Mouse (Mus musculus) granulocyte monocyte progenitor cell, adult 5-6 weeks (primary cell): Measurements from ENCODE around the gene Bcl9l. TPM values are rescaled to one million over a fixed set of nuclear protein-coding genes. Genes with fewer than 3 reads are reported as not detected.
"Not testable (repeated sequence)": the region's sequence is repeated elsewhere in the genome, so short reads cannot be mapped to it uniquely, and the experiment has no call there.

Experiments
- ATAC-seq: replicated peaks from 2 replicates; pipeline ENCODE4 v1.8.0; 2016; ENCODE audit warnings: mild to moderate bottlenecking, moderate TSS enrichment, inconsistent platforms; ENCODE audit not compliant: poor library complexity, severe bottlenecking
- total RNA-seq, 2 experiments: library from RNA; stranded (forward) in 1 of 2; stranded (reverse) in 1 of 2; fragments of 200-712, 200-1000 nt in 1 of 2; fragments of >200 nt in 1 of 2; fragmentation: Nextera tagmentation in 1 of 2; gene quantifications; 2 replicates each; pipeline ENCODE4 v1.2.3; 2014 to 2017

Bcl9l gene
- 8.7 and 13.0 TPM in 2 replicates for total RNA-seq (2014; fragmentation: Nextera tagmentation)
- total RNA-seq (2017), result 1.6 and 2.6 TPM in 2 replicates

DNA sequence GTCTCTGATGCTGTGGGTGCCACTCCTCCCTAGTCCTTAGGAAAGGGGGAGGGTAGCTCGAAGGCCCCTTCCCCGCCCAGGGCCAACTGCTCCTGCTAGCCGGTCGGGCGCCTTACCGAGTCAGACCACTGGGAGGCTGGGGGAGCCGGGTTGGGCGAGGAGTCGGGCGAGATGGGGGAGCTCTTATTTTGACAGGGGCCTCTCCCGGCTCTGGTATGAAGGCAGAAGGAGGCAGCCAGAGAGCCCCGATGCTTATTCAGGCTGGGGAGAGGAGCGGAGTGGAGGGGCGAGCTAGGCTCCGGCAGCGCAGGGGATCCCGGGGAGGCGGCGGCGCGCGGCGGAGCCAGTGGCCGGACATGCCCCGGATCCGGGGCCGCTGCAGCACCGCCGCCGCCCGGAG is at the start of gene Bcl9l:
Gene Bcl9l, plus strand, starts transcription at position 274 of the 400 bp plus-strand sequence.
- peak; percentile 63 for ATAC-seq

DNA sequence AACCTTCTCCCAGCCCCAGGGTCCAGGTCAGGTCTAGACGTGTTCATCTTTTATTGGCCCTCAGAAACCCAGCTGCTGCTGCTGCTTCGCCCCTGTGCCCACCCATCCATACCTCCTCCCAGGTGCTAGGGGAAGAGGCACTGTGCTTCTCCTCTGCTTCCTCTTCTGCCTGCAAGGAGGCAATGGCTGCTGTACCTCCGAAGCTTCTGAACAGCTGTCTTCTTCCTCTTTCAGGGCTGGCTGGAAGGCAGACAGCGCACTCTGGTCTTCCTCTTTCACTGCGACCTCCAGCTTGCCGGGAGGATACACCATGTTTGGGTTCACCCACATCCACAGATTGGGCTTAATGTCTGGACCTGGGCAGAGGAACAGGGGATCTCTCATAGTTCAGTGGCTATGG is 46.9 kb upstream of the Bcl9l start:
- ATAC-seq, result peak; percentile 99

DNA sequence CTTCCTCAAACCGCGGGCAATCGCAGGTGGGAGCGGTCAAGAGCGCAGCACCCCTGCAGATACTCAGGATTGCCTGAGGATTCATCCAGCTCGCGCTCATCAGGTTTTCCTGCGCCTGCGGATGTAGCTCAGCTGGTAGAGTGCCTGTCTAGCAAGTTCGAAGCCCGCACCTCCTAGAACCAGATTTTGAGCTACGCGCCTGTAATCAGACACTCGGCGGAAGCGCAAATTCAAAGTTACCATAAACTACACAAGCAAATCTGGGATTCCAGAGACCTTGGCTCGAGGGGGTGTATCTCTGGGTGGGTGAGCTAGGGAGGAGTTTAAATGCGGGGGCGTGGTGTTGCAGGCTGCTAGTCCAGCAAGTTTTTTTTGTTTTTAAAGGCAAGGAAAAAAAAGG is 41.7 kb upstream of the Bcl9l start, which contains the start of gene Foxr1:
Gene Foxr1, minus strand, starts transcription at position 176 of the 400 bp plus-strand sequence.
- ATAC-seq, result no peak

DNA sequence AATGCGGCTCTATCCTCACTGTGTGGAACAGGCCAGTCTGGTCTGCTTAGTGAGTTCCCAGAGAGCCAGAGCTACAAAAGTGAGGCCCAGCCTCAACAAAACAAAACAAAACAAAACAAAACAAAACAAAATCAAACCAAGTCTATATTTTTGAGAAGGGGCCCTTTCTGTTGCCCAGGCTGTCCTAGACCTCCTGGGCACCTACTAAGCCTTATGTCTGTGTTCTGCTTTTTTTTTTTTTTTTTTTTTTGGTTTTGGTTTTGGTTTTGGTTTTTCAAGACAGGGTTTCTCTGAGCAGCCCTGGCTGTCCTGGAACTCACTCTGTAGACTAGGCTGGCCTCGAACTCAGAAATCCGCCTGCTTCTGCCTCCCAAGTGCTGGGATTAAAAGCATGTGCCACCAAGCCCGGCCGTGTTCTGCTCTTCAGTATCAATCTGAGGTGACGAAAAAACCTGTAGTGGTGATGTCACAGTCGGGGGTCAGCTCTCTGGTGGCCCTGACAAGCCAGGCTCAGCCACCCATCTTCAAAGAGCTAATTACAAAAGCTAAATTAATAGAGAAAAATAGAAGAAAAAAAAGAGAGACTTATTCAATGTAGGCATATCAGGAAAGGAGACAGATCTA is 38.1 kb upstream of the Bcl9l start:
- not testable (repeated sequence) for ATAC-seq

GRCm38 (mm10) chr9:44450387-44450786 is 32.2 kb upstream of the Bcl9l start:
- no peak for ATAC-seq

GRCm38 (mm10) chr9:44454132-44454890 is 28.3 kb upstream of the Bcl9l start:
- ATAC-seq, result peak; percentile 96

GRCm38 (mm10) chr9:44454891-44455220 is 27.8 kb upstream of the Bcl9l start, which contains the start of gene Upk2:
Upk2 (minus strand) TSS chr9:44454976.
- no peak for ATAC-seq

GRCm38 (mm10) chr9:44457035-44457742 is 25.4 kb upstream of the Bcl9l start:
- ATAC-seq, result no peak

- peak; percentile 96 for ATAC-seq
These were observed 20.7 kb upstream of the Bcl9l start for GRCm38 (mm10) chr9:44461950-44462349.

- no peak for ATAC-seq
These were observed 14.4 kb upstream of the Bcl9l start for GRCm38 (mm10) chr9:44468224-44468623.

- no peak for ATAC-seq
These were observed 13.8 kb upstream of the Bcl9l start for GRCm38 (mm10) chr9:44468800-44469199.

DNA sequence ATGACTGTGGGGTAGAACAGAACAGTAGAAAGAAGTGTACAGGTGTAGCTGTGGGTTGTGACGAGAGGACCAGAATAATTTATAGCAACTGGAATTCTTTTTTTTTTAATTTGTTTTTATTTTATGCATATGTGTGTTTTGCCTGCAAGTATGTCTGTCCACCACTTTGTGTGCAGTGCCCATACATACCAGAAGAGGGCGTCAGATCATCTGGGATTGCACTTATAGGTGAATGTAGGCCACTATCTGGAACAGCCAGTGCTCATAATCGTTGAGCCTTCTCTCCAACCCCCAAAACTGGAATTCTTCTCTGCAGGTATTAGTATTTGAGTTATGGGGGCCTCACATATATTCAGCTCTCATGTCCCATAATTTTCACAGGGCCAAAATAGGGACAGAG is 9.4 kb upstream of the Bcl9l start:
- ATAC-seq, result no peak

DNA sequence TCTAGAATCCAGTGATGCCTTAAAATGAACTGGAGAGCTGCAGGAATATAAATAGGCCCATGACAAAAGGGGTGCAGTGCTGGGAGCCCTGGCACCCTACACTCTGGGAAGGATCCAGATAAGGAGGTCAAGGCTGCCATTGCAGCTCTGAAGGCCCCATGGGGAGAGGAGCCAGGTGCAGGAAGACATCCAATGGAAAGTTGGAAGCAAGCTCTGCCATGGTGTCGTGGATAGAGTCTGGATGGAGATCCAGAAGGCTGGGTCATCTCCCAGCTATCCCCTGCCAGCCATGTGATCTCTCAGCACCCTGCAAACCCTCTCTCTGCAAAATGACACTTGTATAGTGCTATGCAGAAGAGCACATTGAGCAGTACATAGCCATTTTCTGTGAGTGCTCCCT is 8.3 kb upstream of the Bcl9l start:
- ATAC-seq, result no peak

DNA sequence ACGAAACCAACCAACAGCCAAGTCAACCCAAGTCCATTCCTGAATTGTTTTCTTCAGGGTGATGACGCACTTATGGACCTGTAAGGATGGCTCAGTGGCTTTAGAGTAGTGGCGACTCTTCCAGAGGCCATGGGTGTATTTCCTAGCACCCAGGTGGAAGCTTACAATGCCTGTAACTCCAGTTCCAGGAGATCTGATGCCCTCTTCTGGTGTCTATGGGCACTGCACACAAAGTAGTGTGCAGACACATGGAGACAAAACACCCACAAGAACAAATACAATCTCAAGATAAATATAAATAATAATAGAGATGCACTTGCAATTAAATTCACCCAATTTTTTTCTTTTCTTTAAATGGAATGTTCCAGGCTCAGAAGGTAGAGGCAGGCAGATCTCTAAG is 6.7 kb upstream of the Bcl9l start:
- ATAC-seq, result no peak

- peak; percentile 49 for ATAC-seq
These were observed 5.0 kb upstream of the Bcl9l start for GRCm38 (mm10) chr9:44477339-44478228.

- no peak for ATAC-seq
These were observed 4.2 kb upstream of the Bcl9l start for GRCm38 (mm10) chr9:44478229-44478921.

GRCm38 (mm10) chr9:44478959-44479605 is 3.5 kb upstream of the Bcl9l start:
- no peak for ATAC-seq

DNA sequence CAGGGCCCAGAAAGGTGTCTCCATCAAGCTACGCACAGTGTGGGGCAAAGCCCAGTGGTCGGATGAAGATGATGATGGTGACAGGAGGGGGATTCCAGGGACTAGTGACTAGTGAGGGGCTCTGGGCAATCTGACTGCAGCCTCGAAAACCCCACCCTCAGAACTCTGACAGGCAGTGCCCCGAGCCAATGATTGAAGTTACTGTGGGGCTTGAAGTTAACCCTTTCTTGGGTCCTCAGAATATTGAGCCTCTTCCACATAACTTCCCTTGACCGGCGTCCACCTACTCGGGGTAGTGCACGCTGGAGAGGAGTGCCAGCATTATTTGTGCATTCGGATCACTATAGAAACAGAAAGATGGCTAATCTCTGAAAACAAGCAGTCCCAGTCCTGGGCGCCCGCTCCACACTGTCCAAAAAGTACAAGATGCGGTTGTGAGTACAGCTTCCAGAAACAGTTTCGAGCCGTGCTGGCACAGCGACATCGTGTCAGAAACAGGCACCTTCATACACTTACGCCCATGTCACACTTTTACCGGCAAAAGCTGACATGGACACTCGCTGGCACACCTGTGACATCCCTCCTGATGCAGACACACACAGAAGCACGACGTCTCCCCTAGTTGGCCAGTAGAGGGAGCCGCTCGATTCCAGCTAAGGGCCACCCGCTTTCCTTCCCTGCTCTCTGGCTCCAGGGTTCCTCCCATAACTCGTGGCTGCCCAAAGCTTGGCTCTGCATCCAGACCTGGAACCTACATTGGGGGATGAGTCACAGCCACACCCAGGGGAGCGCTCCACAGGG is 2.8 kb upstream of the Bcl9l start:
- ATAC-seq, result peak; percentile 47
